Mouse (Mus musculus) liver, embryonic 16.5 days (tissue): ENCODE measurements at regions not wholly inside any gene's neighbourhood (a gene's known extent, or its start where the extent isn't known, plus 50 kb on each side); places are given as distances from the start of the nearest gene placed in this dataset.

Experiments
- ATAC-seq: fragments of 200-750 bp; cut with Nextera tagmentation; 2 replicates; pipeline ENCODE4 v1.8.0; 2017; ENCODE audit warnings: low read depth, mild to moderate bottlenecking, moderate number of reproducible peaks, moderate library complexity
- H3K27ac ChIP-seq: fragments of 300-500 bp; sonication (generic); 2 replicates; pipeline ENCODE4 v1.5.1; 2014; ENCODE audit warnings: mild to moderate bottlenecking, low read length
- H3K27me3 ChIP-seq: fragments of 300-500 bp; sonication (generic); 2 replicates; pipeline ENCODE4 v1.6.1; 2014; ENCODE audit warnings: low read depth, low read length, mixed read lengths; ENCODE audit not compliant: control insufficient read depth, insufficient read depth
- H3K36me3 ChIP-seq: fragments of 300-500 bp; sonication (generic); 2 replicates; pipeline ENCODE4 v1.6.1; 2014; ENCODE audit warnings: mild to moderate bottlenecking; ENCODE audit not compliant: control insufficient read depth, insufficient read depth
- H3K4me1 ChIP-seq: fragments of 300-500 bp; sonication (generic); 2 replicates; pipeline ENCODE4 v1.6.1; 2014; ENCODE audit warnings: low read depth, low read length, mixed read lengths; ENCODE audit not compliant: control insufficient read depth
- H3K4me2 ChIP-seq: fragments of 300-500 bp; sonication (generic); 2 replicates; pipeline ENCODE4 v1.6.1; 2014; ENCODE audit warnings: low read depth, low read length, mixed read lengths
- H3K4me3 ChIP-seq: fragments of 300-500 bp; sonication (generic); 2 replicates; pipeline ENCODE4 v1.5.1; 2014; ENCODE audit warnings: low read depth, mild to moderate bottlenecking, low read length
- H3K9ac ChIP-seq: fragments of 300-500 bp; sonication (generic); 2 replicates; pipeline ENCODE4 v1.6.1; 2014; ENCODE audit warnings: low read depth, low read length
- H3K9me3 ChIP-seq: fragments of 300-500 bp; sonication (generic); replicated peaks from 2 replicates; pipeline ENCODE4 v1.6.1; 2016; ENCODE audit warnings: low read length; ENCODE audit not compliant: control insufficient read depth
- WGBS: fragments of 180-500 bp; shearing (Covaris S2); extraction: QIAGEN DNeasy Blood & Tissue Kit; methylation state at CpG from one replicate; pipeline ENCODE4 v1.1.7; 2014; ENCODE audit not compliant: insufficient replicate concordance; 5-methylcytosine and 5-hydroxymethylcytosine counted together

DNA sequence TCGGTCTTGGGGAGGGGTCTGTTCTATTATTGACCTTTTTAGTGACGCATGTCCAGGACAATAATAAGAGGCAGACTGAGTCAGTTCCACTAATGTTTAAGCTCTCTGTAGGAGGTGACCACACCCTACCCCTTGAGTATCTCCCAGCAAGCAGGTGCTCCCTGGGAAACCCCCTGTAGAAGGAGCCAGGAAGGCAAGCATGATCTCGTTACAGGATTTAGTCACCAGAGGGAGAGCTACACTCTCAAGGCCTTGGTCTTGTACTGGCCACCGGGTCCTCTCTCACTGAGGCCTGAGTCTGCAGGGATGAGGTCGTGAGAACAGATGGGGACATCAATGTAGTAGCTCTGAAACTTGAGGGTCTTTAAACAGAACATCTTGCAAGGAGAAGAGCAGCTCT, 55.3 kb upstream of the Ccnd2 start:
- Histone ChIP-seq H3K9ac (no peak overlapping the region), H3K4me2 (no peak overlapping the region), H3K4me3 (no peak overlapping the region), H3K27ac (no peak overlapping the region), H3K4me1 (no peaks in the 10 kb centered on the region), H3K9me3 (no peaks in the 10 kb centered on the region), H3K36me3 (no peaks in the 10 kb centered on the region), H3K27me3 (no peaks in the 10 kb centered on the region)
- ATAC-seq: no peak
- WGBS: 45% methylated on average over 5 of the region's 5 CpGs

DNA sequence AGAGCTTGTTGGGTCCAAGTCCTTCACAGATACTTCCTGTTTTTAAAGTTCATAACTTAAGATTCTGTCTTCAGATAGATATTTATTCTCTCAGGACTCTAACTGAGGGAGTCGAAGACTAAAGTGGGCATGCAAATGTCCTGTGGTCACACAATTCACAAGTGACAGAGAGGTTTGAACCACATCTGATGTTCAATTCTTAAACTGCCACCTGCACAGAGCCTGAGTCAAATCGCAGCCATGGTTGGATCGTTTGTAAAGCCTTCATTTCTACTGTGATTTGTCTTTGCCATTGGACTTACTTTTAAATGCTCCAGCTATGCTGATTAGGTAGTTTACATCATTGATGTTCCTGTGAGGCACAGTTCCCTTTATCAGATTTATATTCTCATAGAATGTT, 61.4 kb upstream of the Ccnd2 start:
- Histone ChIP-seq H3K27me3 (0 out of 2 replicates have a peak, but pooled peaks cover 2% of the 10 kb centered on the region), H3K4me1 (no peaks in the 10 kb centered on the region), H3K4me2 (no peak overlapping the region), H3K4me3 (no peak overlapping the region), H3K36me3 (no peaks in the 10 kb centered on the region), H3K9ac (no peak overlapping the region), H3K27ac (no peak overlapping the region), H3K9me3 (no peaks in the 10 kb centered on the region)
- no peak for ATAC-seq
- 63% methylated on average over 3 of the region's 3 CpGs for WGBS

DNA sequence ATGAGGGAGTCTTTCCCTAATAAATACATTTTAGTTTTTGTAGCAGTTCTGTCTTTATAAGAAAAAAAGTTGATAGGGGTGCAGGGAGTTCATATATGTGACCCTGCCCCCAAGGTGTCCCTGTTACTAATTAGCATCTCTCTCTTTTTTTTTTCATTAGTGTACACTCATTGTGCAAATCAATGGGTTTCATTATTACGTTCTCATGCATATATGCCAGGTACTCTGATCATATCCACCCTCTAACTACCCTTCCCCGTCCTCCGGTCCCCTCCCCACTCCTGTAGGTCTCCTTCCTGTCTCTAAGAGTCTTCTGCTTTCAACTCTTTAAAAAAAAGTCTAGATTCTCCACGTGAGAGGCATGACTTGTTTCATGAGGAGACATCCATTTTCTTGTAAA, 63.9 kb upstream of the Ccnd2 start:
- Histone ChIP-seq H3K4me1 (no peaks in the 10 kb centered on the region), H3K27me3 (0 out of 2 replicates have a peak, but pooled peaks cover 2% of the 10 kb centered on the region), H3K9me3 (no peaks in the 10 kb centered on the region), H3K36me3 (no peaks in the 10 kb centered on the region), H3K9ac (no peak overlapping the region), H3K4me3 (no peak overlapping the region), H3K4me2 (no peak overlapping the region), H3K27ac (no peak overlapping the region)
- WGBS: 50% methylated on average over 4 of the region's 4 CpGs
- no peak for ATAC-seq

DNA sequence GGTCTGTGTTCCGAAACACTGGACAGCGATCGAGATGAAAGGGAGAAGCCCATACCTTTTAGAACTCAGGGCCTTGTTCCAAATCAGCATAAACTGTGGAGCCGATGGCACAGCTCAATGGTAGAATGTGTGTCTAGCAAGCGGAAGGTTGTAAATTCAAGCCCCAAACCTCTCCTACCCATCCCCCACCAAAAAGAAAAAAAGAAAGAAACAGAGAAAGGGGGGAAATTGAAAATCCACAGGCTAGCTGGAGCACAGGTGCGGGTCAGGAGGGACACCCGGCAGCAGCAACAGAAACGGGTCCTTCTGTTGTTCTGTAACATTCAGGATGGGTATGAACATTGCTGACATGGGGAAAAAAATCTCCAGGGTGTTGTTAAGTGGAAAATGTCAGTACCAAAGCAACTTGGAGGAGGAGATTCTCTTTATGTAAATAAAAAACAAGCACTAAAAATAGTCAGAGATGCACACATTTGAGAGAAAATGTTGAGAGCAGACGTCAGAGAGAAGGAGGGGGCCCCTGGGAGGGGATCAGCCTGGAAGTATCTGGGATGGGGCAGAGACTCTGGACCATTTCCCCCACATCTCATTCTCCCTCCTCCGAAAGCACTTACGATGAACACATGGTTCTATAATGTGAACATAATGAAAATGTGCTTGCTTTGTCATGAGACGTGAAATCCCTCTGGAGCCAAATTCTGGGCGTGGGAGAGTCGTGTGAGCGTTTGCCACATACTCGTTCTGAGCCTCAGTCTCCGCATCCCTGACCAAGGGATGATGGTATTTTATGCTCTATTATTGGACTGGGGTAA, 66.8 kb upstream of the Ccnd2 start:
- 0 out of 2 replicates have a peak, but pooled peaks cover 2% of the 10 kb centered on the region for H3K27me3 ChIP-seq
- H3K9ac ChIP-seq: no peak overlapping the region
- no peak for ATAC-seq
- 72% methylated on average over 17 of the region's 17 CpGs for WGBS
- H3K9me3 ChIP-seq: no peaks in the 10 kb centered on the region
- H3K36me3 ChIP-seq: no peaks in the 10 kb centered on the region
- no peak overlapping the region for H3K4me3 ChIP-seq
- H3K4me2 ChIP-seq: no peak overlapping the region
- no peaks in the 10 kb centered on the region for H3K4me1 ChIP-seq
- no peak overlapping the region for H3K27ac ChIP-seq

DNA sequence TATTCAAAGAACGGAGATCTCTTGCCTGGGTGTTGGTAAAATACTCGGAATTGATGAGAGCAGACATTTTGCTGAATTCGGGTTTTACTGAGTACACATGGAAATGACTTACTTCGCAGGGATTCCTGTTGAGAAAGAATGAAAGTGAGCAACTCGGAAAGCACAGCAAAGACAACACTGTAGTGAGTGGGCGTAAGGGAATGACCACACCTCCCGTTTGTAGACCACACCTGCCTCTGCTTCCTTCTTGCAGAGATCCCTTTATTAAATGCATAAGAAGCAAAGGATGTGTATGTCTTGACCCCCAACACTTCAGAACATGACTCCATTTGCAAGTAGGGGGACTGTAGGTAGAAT, 67.4 kb upstream of the Ccnd2 start:
- 57% methylated on average over 7 of the region's 7 CpGs for WGBS
- no peak overlapping the region for H3K4me2 ChIP-seq
- H3K36me3 ChIP-seq: no peaks in the 10 kb centered on the region
- H3K27ac ChIP-seq: no peak overlapping the region
- H3K27me3 ChIP-seq: 0 out of 2 replicates have a peak, but pooled peaks cover 2% of the 10 kb centered on the region
- H3K4me1 ChIP-seq: no peaks in the 10 kb centered on the region
- no peak overlapping the region for H3K4me3 ChIP-seq
- no peaks in the 10 kb centered on the region for H3K9me3 ChIP-seq
- H3K9ac ChIP-seq: no peak overlapping the region
- no peak for ATAC-seq

DNA sequence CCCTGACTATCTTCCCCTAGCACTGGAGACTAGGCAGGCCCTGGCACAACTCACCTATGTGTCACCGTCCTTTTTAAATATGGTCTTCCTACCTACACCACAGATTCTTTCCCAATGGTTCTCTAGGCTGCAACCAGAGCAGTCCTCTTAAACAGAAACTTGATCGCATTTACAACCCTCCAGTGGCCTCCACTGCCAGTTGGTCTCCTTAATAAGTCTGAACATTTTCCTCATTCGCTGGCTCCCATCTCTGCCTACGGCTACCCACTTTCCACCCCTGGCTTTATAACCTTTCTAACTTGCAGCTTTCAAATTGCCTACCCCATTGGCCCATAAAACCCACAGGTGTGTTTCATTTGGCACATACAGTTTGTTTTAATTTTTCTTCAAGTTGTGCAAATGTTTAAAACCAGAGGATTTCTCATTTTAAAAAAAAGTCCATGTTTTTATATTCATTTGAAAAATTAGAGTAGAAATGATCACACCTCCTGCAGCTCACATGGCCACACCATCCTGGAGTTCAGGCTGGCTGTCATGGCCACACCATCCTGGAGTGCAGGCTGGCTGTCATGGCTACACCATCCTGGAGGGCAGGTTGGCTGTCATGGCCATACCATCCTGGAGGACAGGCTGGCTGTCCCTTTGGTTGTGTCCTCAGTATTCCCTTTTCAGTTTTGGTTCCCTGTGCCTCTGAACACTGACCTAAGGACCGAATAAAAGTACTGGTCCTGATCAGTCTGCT, 74.4 kb upstream of the Ccnd2 start:
- Histone ChIP-seq H3K4me1 (no peaks in the 10 kb centered on the region), H3K4me2 (no peak overlapping the region), H3K9ac (no peak overlapping the region), H3K27me3 (no peaks in the 10 kb centered on the region), H3K4me3 (no peak overlapping the region), H3K27ac (no peak overlapping the region), H3K36me3 (no peaks in the 10 kb centered on the region), H3K9me3 (no peaks in the 10 kb centered on the region)
- no peak for ATAC-seq
- WGBS: 55% methylated on average over 5 of the region's 5 CpGs

DNA sequence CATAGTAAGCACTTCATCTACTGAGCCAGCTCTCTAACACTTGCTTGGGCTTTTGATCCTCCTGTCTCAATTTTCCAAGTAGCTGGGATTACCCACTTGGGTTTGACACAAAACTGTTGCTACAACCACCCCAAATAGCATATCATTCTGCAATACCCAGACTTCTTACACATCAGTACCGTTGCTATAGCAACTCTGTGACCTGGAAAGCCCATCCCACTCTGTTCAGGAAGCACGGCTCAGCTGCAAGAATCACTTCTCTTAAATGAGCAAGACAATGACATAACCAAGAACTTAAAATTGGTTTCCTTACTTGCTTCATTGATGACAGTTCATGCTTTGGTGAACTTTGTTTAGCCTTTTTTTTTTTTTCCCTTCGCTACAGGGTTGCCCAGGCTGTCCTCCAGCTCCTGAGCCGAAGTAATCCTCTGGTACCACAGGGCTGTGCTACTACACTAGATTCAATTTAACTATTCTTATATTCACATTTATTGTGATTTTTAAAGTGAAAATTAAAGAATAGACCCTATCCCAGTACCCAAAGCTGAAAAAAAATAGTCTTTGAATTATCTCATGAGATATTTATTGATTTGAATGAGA, 84.6 kb upstream of the Ccnd2 start:
- WGBS: 59% methylated on average over 4 of the region's 4 CpGs
- no peaks in the 10 kb centered on the region for H3K27me3 ChIP-seq
- no peaks in the 10 kb centered on the region for H3K4me1 ChIP-seq
- no peaks in the 10 kb centered on the region for H3K36me3 ChIP-seq
- no peak overlapping the region for H3K4me3 ChIP-seq
- no peaks in the 10 kb centered on the region for H3K9me3 ChIP-seq
- no peak overlapping the region for H3K4me2 ChIP-seq
- no peak overlapping the region for H3K27ac ChIP-seq
- H3K9ac ChIP-seq: no peak overlapping the region
- no peak; the same call in 1 of the 2 replicates for ATAC-seq

DNA sequence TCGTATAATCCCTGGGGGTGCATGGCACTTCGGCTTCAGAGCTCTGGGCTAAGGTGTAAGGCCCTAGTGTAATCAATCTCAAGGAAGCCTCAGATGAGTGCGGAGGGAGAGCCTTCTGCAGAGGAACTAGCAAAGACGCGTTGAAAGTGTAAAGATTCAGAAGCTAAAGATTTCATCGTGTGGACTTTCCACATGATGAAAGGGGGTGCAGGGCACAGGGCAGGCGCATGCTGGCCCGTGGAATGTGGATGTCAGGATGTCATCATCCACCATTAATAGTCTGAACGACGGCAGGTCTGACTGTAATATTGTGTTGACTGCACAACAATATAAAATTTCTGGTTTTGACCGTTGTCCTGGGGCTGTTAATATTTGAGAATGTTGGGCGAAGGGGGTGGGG, 85.2 kb upstream of the Ccnd2 start:
- ATAC-seq: no peak

More for the DNA sequence above, 85.2 kb upstream of the Ccnd2 start:
- Histone ChIP-seq H3K27ac (no peak overlapping the region), H3K9me3 (no peaks in the 10 kb centered on the region), H3K4me2 (no peak overlapping the region), H3K4me1 (no peaks in the 10 kb centered on the region), H3K36me3 (no peaks in the 10 kb centered on the region), H3K4me3 (no peak overlapping the region), H3K27me3 (no peaks in the 10 kb centered on the region), H3K9ac (no peak overlapping the region)
- WGBS: 67% methylated on average over 12 of the region's 12 CpGs
